Mouse (Mus musculus): ENCODE data around the gene Elac2. TPM values are rescaled to one million over a fixed set of nuclear protein-coding genes. Genes with fewer than 3 reads are reported as not detected.

Elac2 gene
- total RNA-seq (2017), result 30.5 and 31.8 TPM in 2 replicates

- peak; percentile 99 to 100 for ATAC-seq (replicated peaks in 1 of 2; ENCODE audit: insufficient read depth in 1 of 2, low FRiP score in 2 of 2, low TSS enrichment in 1 of 2, low read depth in 1 of 2, poor library complexity in 2 of 2, severe bottlenecking in 2 of 2)
Observed at GRCm38 (mm10) chr11:64978720-64979488, at the start of gene Elac2. Gene Elac2, plus strand, starts transcription at chr11:64979038.

- ATAC-seq (replicated peaks in 1 of 2; ENCODE audit: insufficient read depth in 1 of 2, low FRiP score in 2 of 2, low TSS enrichment in 1 of 2, low read depth in 1 of 2, poor library complexity in 2 of 2, severe bottlenecking in 2 of 2), result no peak
Observed at GRCm38 (mm10) chr11:64929130-64929529, 49.7 kb upstream of the Elac2 start.

- ATAC-seq (replicated peaks in 1 of 2; ENCODE audit: insufficient read depth in 1 of 2, low FRiP score in 2 of 2, low TSS enrichment in 1 of 2, low read depth in 1 of 2, poor library complexity in 2 of 2, severe bottlenecking in 2 of 2), result no peak
Observed at GRCm38 (mm10) chr11:64931060-64931770, 47.6 kb upstream of the Elac2 start.

GRCm38 (mm10) chr11:64937226-64937625, 41.6 kb upstream of the Elac2 start:
- no peak for ATAC-seq (replicated peaks in 1 of 2; ENCODE audit: insufficient read depth in 1 of 2, low FRiP score in 2 of 2, low TSS enrichment in 1 of 2, low read depth in 1 of 2, poor library complexity in 2 of 2, severe bottlenecking in 2 of 2)

- no peak for ATAC-seq (replicated peaks in 1 of 2; ENCODE audit: insufficient read depth in 1 of 2, low FRiP score in 2 of 2, low TSS enrichment in 1 of 2, low read depth in 1 of 2, poor library complexity in 2 of 2, severe bottlenecking in 2 of 2)
Observed at GRCm38 (mm10) chr11:64941193-64941592, 37.6 kb upstream of the Elac2 start.

GRCm38 (mm10) chr11:64949782-64950181, 29.1 kb upstream of the Elac2 start:
- no peak for ATAC-seq (replicated peaks in 1 of 2; ENCODE audit: insufficient read depth in 1 of 2, low FRiP score in 2 of 2, low TSS enrichment in 1 of 2, low read depth in 1 of 2, poor library complexity in 2 of 2, severe bottlenecking in 2 of 2)

GRCm38 (mm10) chr11:64956962-64957729, 21.7 kb upstream of the Elac2 start:
- ATAC-seq (replicated peaks in 1 of 2; ENCODE audit: insufficient read depth in 1 of 2, low FRiP score in 2 of 2, low TSS enrichment in 1 of 2, low read depth in 1 of 2, poor library complexity in 2 of 2, severe bottlenecking in 2 of 2), result no peak

GRCm38 (mm10) chr11:64962629-64963028, 16.2 kb upstream of the Elac2 start:
- ATAC-seq (replicated peaks in 1 of 2; ENCODE audit: insufficient read depth in 1 of 2, low FRiP score in 2 of 2, low TSS enrichment in 1 of 2, low read depth in 1 of 2, poor library complexity in 2 of 2, severe bottlenecking in 2 of 2), result no peak

- peak; percentile 75 to 87 for ATAC-seq (replicated peaks in 1 of 2; ENCODE audit: insufficient read depth in 1 of 2, low FRiP score in 2 of 2, low TSS enrichment in 1 of 2, low read depth in 1 of 2, poor library complexity in 2 of 2, severe bottlenecking in 2 of 2)
Observed at GRCm38 (mm10) chr11:64968507-64968906, 10.3 kb upstream of the Elac2 start.

GRCm38 (mm10) chr11:64968939-64969342, 9.9 kb upstream of the Elac2 start:
- ATAC-seq (replicated peaks in 1 of 2; ENCODE audit: insufficient read depth in 1 of 2, low FRiP score in 2 of 2, low TSS enrichment in 1 of 2, low read depth in 1 of 2, poor library complexity in 2 of 2, severe bottlenecking in 2 of 2), result no peak

- no peak for ATAC-seq (replicated peaks in 1 of 2; ENCODE audit: insufficient read depth in 1 of 2, low FRiP score in 2 of 2, low TSS enrichment in 1 of 2, low read depth in 1 of 2, poor library complexity in 2 of 2, severe bottlenecking in 2 of 2)
Observed at GRCm38 (mm10) chr11:64971471-64971988, 7.3 kb upstream of the Elac2 start.

- ATAC-seq (replicated peaks in 1 of 2; ENCODE audit: insufficient read depth in 1 of 2, low FRiP score in 2 of 2, low TSS enrichment in 1 of 2, low read depth in 1 of 2, poor library complexity in 2 of 2, severe bottlenecking in 2 of 2), result no peak
Observed at GRCm38 (mm10) chr11:64972418-64972817, 6.4 kb upstream of the Elac2 start.

GRCm38 (mm10) chr11:64979489-64979845, 629 bp downstream of the Elac2 start:
- ATAC-seq (replicated peaks in 1 of 2; ENCODE audit: insufficient read depth in 1 of 2, low FRiP score in 2 of 2, low TSS enrichment in 1 of 2, low read depth in 1 of 2, poor library complexity in 2 of 2, severe bottlenecking in 2 of 2), result no peak

- ATAC-seq (replicated peaks in 1 of 2; ENCODE audit: insufficient read depth in 1 of 2, low FRiP score in 2 of 2, low TSS enrichment in 1 of 2, low read depth in 1 of 2, poor library complexity in 2 of 2, severe bottlenecking in 2 of 2), result no peak
Observed at GRCm38 (mm10) chr11:64988556-64988955, 9.7 kb downstream of the Elac2 start.

- ATAC-seq (replicated peaks in 1 of 2; ENCODE audit: insufficient read depth in 1 of 2, low FRiP score in 2 of 2, low TSS enrichment in 1 of 2, low read depth in 1 of 2, poor library complexity in 2 of 2, severe bottlenecking in 2 of 2), result no peak
Observed at GRCm38 (mm10) chr11:64998439-64998838, 19.6 kb downstream of the Elac2 start.

GRCm38 (mm10) chr11:64999685-65000084, 20.8 kb downstream of the Elac2 start:
- no peak for ATAC-seq (replicated peaks in 1 of 2; ENCODE audit: insufficient read depth in 1 of 2, low FRiP score in 2 of 2, low TSS enrichment in 1 of 2, low read depth in 1 of 2, poor library complexity in 2 of 2, severe bottlenecking in 2 of 2)

GRCm38 (mm10) chr11:65001729-65002128, 22.9 kb downstream of the Elac2 start:
- no peak for ATAC-seq (replicated peaks in 1 of 2; ENCODE audit: insufficient read depth in 1 of 2, low FRiP score in 2 of 2, low TSS enrichment in 1 of 2, low read depth in 1 of 2, poor library complexity in 2 of 2, severe bottlenecking in 2 of 2)

GRCm38 (mm10) chr11:65003611-65004010, 24.8 kb downstream of the Elac2 start:
- no peak for ATAC-seq (replicated peaks in 1 of 2; ENCODE audit: insufficient read depth in 1 of 2, low FRiP score in 2 of 2, low TSS enrichment in 1 of 2, low read depth in 1 of 2, poor library complexity in 2 of 2, severe bottlenecking in 2 of 2)
